Mouse (Mus musculus) kidney, postnatal 25 days (tissue): ENCODE data around the gene Scd3.

Experiments used
- DNase-seq, 2 experiments: peaks; one replicate each; pipeline ENCODE4 v3.0.0; 2021; ENCODE audit warnings: mixed read lengths in 2 of 2

The Scd3 gene

GRCm38 (mm10) chr19:44203015-44203564, at the start of gene Scd3:
TSS of gene Scd3 (plus strand) at chr19:44203269.
- DNase-seq = no peak

DNA sequence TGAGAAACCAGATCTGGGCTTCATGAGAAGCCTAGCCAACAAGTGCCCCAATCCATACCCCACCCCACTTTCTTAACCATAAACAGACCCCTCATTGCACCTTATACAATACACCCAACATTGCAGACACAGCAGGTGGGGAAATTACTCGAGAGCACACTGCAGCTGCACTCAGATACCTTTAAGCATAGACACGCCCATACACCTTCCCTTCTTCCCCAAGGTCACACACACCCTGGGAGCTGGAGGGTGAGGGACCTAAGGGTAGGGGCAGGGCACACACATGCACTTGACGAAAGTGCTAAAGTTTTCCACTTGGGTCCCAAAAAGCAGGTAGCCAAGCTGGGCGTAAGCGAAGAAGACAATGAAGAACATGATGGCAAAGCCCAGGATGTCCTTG, 49.3 kb upstream of the Scd3 start:
- DNase-seq = no peak

DNA sequence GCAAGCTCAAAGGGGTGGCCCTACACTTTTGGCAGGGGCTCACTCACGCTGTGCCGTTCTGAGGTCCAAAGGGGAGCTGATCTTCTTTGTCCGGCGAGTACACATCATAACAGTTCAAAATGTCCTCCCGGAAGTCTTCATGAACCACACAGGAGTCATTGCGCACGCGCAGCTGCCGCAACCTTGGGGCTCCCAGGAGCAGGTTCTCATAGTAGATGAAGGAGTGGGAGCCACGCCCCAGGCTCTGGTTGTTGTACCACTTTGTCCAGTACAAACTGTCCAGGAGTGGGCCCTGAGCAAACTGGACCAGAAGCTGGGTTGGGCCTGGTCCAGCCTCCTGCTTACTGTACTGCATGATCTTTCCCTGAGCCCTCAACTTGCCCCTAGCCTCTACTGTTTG, 46.1 kb upstream of the Scd3 start:
- no peak for DNase-seq

DNA sequence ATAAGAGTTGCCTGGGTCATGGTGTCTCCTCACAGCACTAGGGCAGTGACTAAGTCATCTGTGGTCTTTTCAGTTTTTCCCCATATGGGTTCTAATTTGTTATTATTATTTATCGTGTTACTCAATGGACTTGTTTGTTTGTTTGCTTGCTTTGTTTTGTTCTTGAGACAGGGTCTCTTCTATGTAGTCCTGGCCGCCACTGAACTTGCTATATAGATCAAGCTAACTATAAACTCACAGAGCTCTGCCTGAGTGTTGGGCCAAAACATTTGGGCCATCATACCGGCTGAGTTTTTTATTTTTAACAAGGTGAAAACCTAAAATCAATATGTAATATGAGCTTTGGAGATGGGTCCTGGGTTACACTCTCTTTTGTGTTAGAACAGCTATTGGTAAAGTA, 43.7 kb upstream of the Scd3 start:
- no peak for DNase-seq

GRCm38 (mm10) chr19:44161515-44161914, 41.6 kb upstream of the Scd3 start:
- DNase-seq = no peak

GRCm38 (mm10) chr19:44174835-44175234, 28.2 kb upstream of the Scd3 start:
- DNase-seq = no peak

GRCm38 (mm10) chr19:44176741-44177140, 26.3 kb upstream of the Scd3 start:
- no peak for DNase-seq

- DNase-seq = no peak
These were observed 22.6 kb upstream of the Scd3 start for GRCm38 (mm10) chr19:44180502-44180901.

- no peak for DNase-seq
These were observed 19.1 kb upstream of the Scd3 start for GRCm38 (mm10) chr19:44183968-44184367.

GRCm38 (mm10) chr19:44189056-44189455, 14.0 kb upstream of the Scd3 start:
- no peak for DNase-seq

DNA sequence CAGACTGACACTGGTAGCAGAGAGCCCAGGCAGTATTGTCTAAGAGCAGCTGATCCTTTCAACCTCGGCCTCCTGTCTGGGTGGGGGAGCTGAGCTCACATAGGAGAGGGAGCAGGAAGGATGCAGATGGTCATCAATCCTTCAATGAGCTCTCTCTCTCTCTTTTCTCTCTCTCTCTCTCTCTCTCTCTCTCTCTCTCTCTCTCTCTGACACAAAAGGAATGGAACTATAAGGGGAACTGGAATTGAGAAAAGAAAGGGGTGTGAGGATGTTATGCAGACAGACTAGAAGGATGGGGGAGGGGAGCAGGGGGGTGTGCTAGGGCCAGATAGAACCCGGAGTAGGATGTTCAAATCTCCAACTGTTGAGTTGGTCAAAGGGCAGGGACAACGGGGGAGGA, 10.7 kb upstream of the Scd3 start, which contains the start of gene Pkd2l1:
Gene Pkd2l1, minus strand, starts transcription at position 101 of the 400 bp plus-strand sequence.
- DNase-seq = no peak

DNA sequence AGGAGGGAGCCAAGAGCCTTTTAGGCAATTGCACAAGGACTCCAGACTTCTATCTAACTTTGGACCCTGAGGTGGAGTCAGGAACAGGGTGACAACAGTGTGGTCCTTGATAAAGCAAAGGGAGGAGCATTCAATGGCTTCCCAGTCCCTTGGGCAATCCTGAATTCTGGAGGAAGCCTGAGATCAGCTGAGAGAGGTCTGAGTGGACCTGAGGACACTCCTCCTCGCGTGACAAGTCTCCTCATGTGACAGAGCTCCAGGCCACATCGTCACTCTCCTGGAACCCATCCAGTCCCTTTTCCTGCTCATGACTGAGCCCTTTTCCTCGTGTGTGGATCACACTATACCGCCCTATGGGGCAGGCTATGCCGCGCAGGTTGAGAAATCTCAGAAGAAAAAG, 9.2 kb upstream of the Scd3 start:
- peak; percentile 16 to 43 for DNase-seq

- DNase-seq = peak; percentile 66 to 69
These were observed 7.9 kb upstream of the Scd3 start for GRCm38 (mm10) chr19:44195138-44195537.

- no peak for DNase-seq
These were observed 5.8 kb upstream of the Scd3 start for GRCm38 (mm10) chr19:44197053-44197852.

DNA sequence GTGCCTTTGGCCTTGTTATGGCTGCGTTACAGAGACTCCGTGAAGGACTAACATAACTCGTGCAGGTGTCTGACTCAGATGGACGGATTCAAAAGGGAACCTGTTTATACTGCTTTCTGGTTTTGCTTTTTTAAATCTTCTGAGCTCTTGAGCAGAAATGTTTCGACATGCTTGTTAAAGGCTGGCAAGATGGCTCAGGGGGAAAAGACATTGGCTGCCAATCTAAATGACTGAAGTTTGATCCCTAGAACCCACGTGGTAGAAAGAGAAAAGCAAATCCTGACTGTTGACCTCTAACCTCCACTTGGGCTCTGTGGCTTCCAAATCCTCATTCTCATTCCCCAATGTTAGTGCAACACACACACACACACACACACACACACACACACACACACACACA, 4.6 kb upstream of the Scd3 start:
- no peak for DNase-seq

- peak in 1 of 2 experiments; percentile 19 for DNase-seq
These were observed 4.1 kb upstream of the Scd3 start for GRCm38 (mm10) chr19:44198964-44199363.

DNA sequence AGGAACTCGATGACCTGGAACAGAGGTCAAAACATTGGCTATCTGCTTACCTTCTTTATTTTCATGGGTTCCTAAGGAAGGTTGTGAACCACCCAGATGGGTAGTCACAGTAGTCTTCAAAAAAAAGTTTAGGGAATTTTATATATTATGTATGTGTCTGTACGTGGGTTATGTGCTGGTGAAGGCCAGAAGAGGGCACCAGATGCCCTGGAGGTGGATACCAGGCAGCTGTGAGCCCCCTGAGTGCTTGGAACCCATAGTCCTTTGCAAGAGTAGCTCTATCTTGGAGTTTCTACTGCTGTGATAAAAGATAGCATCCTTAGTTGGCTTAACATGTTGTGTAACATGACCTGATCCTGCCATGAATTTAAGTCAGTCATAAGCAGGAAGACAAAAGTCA, 4.0 kb downstream of the Scd3 start:
- DNase-seq = no peak

- DNase-seq = no peak
These were observed 12.2 kb downstream of the Scd3 start for GRCm38 (mm10) chr19:44215255-44215654.

- DNase-seq = no peak
These were observed 15.0 kb downstream of the Scd3 start for GRCm38 (mm10) chr19:44217958-44218525.

DNA sequence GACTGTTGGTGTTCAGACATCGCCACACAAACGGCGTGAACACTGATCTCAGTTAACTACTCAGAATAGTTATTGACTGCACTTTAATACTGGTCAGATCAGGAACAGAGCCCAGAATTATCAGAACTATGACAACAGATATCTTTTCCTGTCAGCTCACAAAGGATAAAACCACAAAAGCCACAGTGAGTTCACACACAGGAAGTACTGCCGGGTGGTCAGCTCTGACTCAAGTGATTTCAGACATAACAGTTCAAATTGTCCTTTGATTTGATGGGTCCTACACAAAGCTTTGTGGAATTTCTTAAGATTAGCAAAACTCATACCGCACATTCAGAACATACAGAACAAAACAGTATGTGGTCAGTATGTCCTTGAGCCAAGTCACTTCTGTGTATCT, 22.7 kb downstream of the Scd3 start:
- DNase-seq = no peak

- DNase-seq = no peak
These were observed 26.7 kb downstream of the Scd3 start for GRCm38 (mm10) chr19:44229776-44230175.

- no peak for DNase-seq
These were observed 27.1 kb downstream of the Scd3 start for GRCm38 (mm10) chr19:44230212-44230611.

GRCm38 (mm10) chr19:44231608-44232151, 28.6 kb downstream of the Scd3 start:
- no peak for DNase-seq

- no peak for DNase-seq
These were observed 34.5 kb downstream of the Scd3 start for GRCm38 (mm10) chr19:44237471-44238006.
